Mouse (Mus musculus) natural killer cell, adult 2 months (primary cell): ENCODE measurements at regions not wholly inside any gene's neighbourhood (a gene's known extent, or its start where the extent isn't known, plus 50 kb on each side); places are given as distances from the start of the nearest gene placed in this dataset.
A peak's percentile ranks its signal among the peaks of the same experiment; 100 is the strongest.

Experiments
- DNase-seq, 2 experiments: peaks; one replicate each; pipeline ENCODE4 v3.0.0; 2022; ENCODE audit warnings: low spot score in 2 of 2

DNA sequence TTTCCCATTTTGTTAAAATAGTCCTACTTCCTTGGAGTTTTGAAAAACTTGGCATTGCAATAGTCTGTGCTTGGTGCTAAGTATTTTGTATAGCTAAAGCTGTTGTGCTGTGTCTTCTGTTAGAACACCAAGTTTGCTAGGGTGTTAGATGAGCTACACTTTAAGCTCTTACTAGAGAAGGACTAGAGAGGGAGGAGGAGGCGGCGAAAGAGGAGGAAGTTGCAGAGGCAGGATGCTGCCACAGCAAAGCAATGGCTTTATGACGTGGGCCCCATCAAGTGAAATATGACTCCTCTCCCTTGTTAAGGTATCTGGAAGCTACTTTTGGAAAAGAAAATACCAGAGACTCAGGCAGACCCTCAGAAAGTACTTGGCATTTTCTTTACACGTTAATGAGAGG is 167.8 kb upstream of the Pik3r1 start:
- DNase-seq, result no peak

GRCm38 (mm10) chr13:101954521-101954920 is 186.5 kb upstream of the Pik3r1 start:
- no peak for DNase-seq

- DNase-seq, result no peak
Measured at GRCm38 (mm10) chr13:101955806-101956418, 187.9 kb upstream of the Pik3r1 start.

GRCm38 (mm10) chr13:101957782-101958181 is 189.8 kb upstream of the Pik3r1 start:
- no peak for DNase-seq

DNA sequence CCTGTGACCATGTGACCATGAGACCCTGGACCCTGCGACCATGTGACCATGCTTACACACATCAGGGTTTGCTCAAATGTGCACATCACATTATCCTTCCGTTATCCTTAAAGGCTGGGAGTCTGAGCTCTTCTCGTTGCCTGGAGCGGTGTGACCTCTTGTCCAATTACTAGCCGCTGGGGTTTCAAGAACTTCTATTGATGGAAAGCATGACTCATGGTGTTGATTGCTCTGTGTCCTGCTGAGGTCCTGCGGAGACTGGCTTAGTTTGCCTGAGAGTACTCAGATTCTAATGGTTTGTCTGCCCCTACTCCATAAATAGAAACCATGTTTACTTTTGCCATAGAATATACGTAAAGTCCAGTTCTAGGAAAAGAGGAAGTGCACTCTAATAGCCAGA is 197.5 kb upstream of the Pik3r1 start:
- no peak for DNase-seq

GRCm38 (mm10) chr13:101966799-101967397 is 198.9 kb upstream of the Pik3r1 start:
- no peak for DNase-seq

DNA sequence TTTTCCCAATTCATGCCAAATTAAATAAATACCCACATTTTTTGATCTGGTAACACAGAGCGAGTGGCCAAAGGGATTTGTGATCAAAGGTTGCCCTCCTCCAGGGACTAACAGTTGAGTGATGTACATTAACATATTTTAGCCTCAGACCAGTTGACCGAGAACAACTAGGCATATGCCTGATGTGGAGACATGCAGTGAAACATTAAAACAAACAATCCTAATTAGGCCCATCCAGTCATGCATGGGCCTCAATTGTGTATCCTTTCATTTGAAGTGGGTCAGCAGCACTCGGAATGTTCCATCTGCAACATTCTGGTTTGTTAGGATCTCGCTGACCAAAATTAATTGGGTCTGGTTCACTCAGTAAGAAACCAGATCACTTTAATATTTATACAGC is 199.4 kb upstream of the Pik3r1 start:
- DNase-seq, result no peak

DNA sequence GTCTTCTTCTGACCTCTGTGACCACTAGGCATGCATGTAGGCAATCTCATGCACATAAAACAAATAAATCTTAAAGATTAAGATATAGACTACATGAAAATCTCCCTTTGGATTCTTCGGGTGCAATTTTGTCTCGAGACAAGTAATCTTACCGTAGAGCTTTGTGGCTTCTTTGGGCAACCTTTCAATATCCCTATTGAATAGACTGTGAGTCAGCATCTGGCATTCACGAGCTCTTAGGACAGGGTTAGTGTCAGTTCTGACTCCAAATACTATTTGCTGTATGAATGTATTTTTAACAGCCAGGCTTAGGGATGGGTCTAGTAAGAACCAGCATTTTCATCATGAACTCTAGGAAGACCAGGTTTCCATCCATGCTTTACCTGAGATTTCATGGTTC is 208.7 kb upstream of the Pik3r1 start:
- no peak for DNase-seq

- no peak for DNase-seq
Measured at GRCm38 (mm10) chr13:101980171-101980835, 212.3 kb upstream of the Pik3r1 start.

GRCm38 (mm10) chr13:101988637-101989413 is 220.8 kb upstream of the Pik3r1 start:
- DNase-seq, result no peak

DNA sequence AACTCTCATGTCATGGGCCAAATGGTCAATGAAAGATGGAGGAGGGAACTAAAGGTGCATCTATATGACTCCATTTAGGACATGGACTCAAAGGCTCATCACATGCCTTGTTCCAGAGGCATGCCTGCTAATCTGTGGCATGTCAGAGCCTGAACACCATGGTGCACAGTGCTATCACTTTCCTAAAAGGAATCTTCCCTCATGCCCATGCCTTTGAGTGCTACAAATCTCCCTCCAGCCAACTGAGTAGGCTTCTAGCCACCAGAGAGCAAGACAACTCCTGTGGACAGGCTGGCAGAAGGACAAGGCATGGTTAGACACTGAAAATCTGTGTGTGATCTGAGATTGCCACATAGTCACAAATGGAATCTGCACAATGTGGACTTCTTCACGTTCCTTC is 223.7 kb upstream of the Pik3r1 start:
- no peak for DNase-seq

DNA sequence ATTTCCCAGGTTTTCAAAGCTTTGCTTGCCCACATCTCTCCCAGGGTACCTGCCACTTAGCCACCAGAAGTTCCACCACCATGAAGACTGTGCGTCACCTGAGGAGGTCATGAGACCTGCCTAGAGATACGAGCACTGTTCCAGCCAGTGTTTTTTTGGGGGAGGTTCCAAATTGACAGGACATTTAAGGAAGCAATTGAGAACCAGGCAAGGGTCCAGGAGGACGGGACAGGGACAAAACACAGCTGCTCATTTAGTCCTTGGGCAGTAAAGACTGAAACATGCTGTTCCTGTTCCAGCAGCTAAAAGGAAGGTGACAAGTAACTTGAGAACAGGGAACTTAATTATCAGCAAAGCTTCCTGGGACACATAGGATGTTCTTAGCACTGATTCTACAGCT is 226.8 kb upstream of the Pik3r1 start:
- DNase-seq, result no peak

- DNase-seq, result no peak
Measured at GRCm38 (mm10) chr13:101995529-101995928, 227.5 kb upstream of the Pik3r1 start.

GRCm38 (mm10) chr13:101996144-101996543 is 228.1 kb upstream of the Pik3r1 start:
- peak; percentile 10 to 38 for DNase-seq

DNA sequence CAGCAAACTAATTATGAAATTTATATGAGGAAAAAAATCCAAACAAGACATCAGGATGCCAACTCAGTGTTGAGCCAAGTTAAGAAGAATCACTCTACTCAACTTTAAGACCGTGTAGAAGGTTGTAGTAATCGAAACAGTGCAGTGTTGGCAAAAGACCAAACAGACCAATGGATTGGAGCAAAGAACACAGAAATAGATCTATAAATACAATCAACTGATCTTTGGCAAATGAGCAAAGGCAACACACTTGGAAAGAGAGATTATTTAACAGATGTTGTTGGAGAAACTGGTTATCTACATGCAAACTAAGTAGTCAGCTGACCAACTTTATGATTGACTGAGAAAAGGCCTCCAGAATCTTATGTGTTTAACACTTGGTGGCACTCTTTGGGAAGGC is 229.4 kb upstream of the Pik3r1 start:
- DNase-seq, result no peak

GRCm38 (mm10) chr13:102006565-102006964 is 238.5 kb upstream of the Pik3r1 start:
- no peak for DNase-seq

DNA sequence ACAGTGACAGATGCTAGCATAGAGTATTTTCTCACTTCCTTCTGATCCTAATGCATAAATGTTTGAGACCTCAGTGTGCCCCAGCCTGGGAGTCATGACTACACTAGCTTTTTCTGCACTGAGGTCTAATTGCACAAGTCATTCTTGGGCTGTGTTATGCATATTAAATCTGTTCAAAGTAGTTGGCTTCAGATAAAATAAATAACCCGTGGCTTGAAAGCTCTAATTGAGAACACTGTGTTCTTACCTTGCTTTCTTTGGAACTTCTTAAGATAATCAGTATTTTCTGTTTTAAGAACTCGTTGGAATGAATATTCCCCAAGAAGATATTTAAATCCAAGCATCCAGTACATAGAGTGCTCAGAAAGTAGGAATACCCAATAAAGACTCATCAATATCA is 243.9 kb upstream of the Pik3r1 start:
- no peak for DNase-seq

DNA sequence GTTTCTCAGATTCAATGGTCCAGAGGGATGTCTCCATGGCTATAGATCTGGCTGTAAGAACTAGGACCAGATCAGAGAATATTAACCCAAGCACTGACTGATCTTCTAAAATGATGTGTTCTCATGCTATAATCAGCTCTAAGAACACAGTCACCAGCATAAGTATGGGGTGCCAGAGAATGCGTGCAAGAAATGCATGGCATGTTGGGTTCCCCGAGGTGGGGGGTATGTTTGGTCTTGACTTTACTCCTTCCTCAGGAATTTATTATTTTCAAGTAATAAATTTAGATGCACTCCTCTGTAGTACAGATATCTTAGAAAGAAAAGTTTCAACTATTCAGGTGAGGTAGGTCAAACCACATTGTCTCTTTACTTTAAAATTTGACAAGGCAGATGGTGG is 246.5 kb upstream of the Pik3r1 start:
- DNase-seq, result no peak

DNA sequence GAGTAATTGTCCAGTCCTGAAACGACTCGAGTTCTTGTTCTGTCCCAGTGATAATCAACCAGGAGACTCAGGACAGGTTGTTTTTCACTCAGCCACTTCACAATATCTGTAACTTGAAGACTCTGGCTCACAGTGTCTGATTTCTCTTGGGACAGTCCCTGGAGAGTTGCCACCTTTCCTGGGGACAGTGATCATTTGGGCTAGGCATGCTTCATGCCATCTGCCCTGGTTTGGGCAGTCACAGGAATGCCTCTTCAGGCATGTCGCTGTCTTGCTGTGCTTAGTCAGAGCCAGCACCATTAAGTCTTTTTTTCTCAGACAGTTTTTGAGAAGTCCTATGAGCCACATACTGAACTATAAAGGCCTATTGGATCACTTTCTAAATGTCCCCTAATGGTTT is 246.9 kb upstream of the Pik3r1 start:
- no peak for DNase-seq

- no peak for DNase-seq
Measured at GRCm38 (mm10) chr13:102016518-102016917, 248.5 kb upstream of the Pik3r1 start.

DNA sequence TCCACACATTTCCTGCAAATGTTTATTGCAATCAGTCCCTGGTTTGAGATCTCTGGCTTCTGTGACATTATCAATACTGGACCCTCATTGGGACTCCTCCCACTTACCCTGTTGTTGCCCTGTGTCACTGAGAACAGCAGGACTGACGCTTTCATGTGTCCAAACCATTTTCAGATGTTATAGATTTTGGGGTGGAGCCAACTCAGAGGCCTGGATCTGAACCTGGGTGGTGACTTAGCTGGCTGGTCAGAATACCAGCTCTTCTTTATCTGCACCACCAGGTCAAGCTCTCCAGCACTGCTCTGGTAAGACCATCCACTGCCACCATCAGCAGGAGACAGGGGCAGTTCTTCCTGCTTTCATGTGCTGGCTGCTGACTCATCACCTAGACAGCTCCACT is 254.3 kb upstream of the Pik3r1 start:
- no peak for DNase-seq

GRCm38 (mm10) chr13:102022757-102023156 is 254.7 kb upstream of the Pik3r1 start:
- DNase-seq, result no peak

DNA sequence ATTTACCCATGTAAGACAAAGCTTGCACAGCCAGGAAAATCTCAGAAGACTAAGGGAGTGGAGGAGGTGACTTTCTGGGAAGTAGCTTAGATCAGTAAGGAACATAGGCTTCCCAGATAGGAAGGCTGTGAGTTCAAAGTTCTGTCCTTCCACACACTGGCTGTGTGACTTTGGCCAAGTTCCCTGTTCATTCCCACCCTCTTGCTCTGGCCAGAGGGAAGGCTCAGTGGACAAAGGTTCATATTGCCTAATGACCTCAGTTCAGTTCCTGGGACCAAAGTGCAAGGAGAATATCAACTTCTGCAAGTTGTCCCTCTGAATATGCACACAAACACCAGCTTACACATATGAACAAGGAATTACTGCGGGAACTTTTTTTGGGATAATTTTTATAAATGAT is 255.6 kb upstream of the Pik3r1 start:
- DNase-seq, result no peak
